Mouse (Mus musculus) cerebral cortex, adult 2 months (tissue): ENCODE data around the gene Tnrc6a.

ENCODE experiments used
- WGBS: fragments of 180-500 bp; shearing (Covaris S2); methylation state at CpG from one replicate; pipeline ENCODE4 v1.1.7; 2018; 5-methylcytosine and 5-hydroxymethylcytosine counted together

The Tnrc6a gene

GRCm38 (mm10) chr7:123191731-123192130, 68.0 kb downstream of the Tnrc6a start:
- 65% methylated on average over 5 of the region's 5 CpGs for WGBS

GRCm38 (mm10) chr7:123193201-123193600, 69.5 kb downstream of the Tnrc6a start:
- 93% methylated on average over 12 of the region's 12 CpGs for WGBS

GRCm38 (mm10) chr7:123194696-123195095, 71.0 kb downstream of the Tnrc6a start:
- 85% methylated on average over 8 of the region's 8 CpGs for WGBS

- WGBS, result 95% methylated on average over 5 of the region's 5 CpGs
These were observed 72.7 kb downstream of the Tnrc6a start for GRCm38 (mm10) chr7:123196432-123196831.

- WGBS, result 80% methylated on average over 10 of the region's 10 CpGs
These were observed 75.0 kb downstream of the Tnrc6a start for GRCm38 (mm10) chr7:123198695-123199094.

- 71% methylated on average over 3 of the region's 3 CpGs for WGBS
These were observed 75.5 kb downstream of the Tnrc6a start for GRCm38 (mm10) chr7:123199151-123199550.

GRCm38 (mm10) chr7:123199656-123200206, 76.0 kb downstream of the Tnrc6a start:
- WGBS, result 87% methylated on average over 15 of the region's 15 CpGs

- WGBS, result 76% methylated on average over 9 of the region's 9 CpGs
These were observed 77.0 kb downstream of the Tnrc6a start for GRCm38 (mm10) chr7:123200722-123201121.

DNA sequence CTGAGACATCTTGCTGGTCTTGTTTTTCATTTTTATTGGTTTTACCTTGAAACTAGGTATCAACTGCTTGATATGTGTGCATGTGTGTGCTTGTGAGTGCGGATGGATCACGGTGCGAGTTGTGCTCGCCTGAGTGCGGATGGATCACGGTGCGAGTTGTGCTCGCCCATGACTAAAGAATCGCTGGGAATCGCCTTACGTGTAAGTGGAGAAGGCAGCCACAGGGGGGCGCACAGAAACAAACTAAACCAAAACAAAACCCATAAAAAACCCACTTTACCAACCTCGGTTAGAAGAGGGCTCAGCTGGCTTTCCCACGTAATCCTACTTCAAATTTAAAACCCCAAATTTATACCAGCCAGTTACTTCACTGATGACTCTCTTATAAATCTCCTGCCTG, 81.6 kb downstream of the Tnrc6a start:
- 20% methylated on average over 14 of the region's 14 CpGs for WGBS

- 73% methylated on average over 6 of the region's 6 CpGs for WGBS
These were observed 83.9 kb downstream of the Tnrc6a start for GRCm38 (mm10) chr7:123207561-123207960.

DNA sequence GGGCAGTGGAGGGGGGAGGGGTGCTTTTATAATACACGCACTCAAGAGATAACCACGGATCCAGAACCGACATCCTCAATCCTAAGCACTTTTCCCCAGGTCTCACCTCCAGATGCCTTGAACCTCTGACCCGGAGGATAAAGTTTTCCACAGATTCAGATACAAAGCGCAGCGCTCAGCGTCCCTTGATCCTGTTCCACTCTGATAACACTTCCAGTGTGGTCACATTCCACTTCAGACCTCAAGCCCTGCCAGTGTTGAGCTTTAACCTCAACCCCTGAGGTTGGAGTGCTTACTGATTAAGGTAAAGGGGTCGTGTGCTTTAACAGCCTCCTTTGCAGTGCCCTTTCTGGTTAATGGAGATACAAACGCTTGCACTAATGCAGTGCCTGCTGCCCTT, 86.2 kb downstream of the Tnrc6a start:
- WGBS, result 90% methylated on average over 9 of the region's 9 CpGs

DNA sequence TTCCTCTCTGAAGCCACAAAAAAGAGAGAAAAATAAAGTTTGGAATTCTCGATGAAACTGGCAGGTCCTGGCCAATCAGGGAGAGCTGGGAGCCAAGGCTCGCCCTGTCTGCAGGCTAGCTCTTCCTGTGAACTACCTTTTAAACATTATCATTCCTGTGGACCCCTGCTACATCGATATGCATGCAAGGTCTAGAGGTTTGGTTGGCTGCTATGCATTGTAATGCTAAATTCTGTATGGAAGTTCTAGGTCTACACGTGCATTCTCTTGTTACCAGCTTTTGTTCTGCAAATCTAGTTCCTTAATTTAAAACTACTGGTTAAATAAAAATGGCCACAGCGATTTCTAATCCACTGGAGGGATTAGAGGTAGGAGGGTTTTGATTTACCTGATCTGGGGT, 87.8 kb downstream of the Tnrc6a start:
- 69% methylated on average over 5 of the region's 5 CpGs for WGBS

- 91% methylated on average over 5 of the region's 5 CpGs for WGBS
These were observed 88.6 kb downstream of the Tnrc6a start for GRCm38 (mm10) chr7:123212316-123212715.

DNA sequence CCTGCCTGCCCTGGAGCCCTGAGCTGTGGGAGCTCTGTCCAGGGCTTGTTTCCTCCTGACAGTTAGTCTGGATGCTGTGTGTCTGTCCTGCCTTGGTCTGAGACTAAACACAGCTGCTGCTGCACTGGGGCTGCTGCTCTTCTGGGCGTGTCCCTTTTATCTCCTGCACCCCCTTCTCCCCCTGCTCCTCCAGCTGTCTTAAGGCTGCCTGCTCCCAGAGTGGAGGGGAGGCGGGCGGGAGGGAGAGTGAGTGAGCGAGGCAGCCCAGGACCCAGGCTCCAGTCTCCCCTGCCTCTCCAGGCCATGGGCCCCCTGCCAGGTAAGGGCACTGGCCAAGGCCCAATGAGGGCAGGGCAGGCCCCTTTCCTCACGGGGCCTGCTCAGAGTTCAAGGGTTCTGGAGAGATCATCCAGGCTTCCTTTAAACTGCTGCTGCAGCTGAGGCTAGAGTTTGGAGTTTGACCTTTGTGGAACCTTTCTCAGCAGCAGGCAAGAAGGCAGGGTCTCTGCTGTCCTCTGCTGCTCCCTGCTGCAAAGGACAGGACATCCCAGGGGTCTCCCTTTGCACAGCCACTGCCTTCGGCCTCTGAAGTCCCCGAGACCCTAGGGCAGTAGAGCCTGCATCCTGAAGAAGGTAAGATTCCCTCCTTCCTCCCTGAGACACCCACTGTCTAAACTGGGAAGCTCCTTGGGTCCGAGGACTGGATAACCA, 90.8 kb downstream of the Tnrc6a start, which contains the start of gene Slc5a11:
Slc5a11 (plus strand) TSS at position 416 of the 711 bp plus-strand sequence.
- 68% methylated on average over 8 of the region's 8 CpGs for WGBS

DNA sequence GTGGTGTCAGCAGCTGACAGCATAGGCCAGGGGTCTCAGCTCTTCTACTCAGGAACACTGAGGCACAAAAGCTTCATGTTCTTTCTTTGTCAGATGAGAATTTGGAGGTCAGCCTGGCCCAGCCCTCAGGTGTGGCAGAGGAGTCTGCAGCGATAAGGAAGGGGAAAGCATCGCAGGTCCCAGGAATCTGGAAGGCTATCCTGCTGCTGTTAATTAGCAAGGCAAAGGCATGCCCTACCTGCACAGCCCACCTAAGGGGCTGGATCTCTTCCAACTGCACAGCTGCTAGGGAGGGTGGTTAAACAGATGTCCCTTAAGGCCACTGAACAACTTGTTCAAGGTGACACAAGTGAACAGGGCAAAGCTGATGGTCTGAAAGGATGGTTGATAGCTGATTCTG, 91.5 kb downstream of the Tnrc6a start:
- WGBS, result 92% methylated on average over 2 of the region's 2 CpGs

GRCm38 (mm10) chr7:123217448-123218354, 94.0 kb downstream of the Tnrc6a start:
- 87% methylated on average over 7 of the region's 7 CpGs for WGBS

DNA sequence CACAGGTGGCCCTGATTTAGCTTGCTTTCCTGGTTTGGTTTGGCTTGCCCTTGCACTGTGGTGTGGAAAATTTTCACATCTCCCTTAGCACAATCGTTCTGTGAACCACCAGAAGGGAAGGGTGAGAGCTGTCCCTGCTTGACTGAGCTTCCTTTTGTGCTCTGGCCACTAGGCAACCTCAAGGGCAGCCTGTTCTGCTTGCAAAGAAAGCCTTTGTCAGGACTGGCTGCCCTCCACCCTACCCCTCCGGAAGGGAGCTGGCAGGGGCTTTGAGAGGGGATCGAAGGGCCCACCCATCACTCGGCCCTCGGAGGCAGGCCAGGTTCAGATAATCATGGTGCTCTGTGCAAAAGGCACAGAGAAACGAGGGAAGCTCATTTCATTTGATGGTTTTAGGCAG, 94.9 kb downstream of the Tnrc6a start:
- WGBS, result 51% methylated on average over 6 of the region's 6 CpGs

DNA sequence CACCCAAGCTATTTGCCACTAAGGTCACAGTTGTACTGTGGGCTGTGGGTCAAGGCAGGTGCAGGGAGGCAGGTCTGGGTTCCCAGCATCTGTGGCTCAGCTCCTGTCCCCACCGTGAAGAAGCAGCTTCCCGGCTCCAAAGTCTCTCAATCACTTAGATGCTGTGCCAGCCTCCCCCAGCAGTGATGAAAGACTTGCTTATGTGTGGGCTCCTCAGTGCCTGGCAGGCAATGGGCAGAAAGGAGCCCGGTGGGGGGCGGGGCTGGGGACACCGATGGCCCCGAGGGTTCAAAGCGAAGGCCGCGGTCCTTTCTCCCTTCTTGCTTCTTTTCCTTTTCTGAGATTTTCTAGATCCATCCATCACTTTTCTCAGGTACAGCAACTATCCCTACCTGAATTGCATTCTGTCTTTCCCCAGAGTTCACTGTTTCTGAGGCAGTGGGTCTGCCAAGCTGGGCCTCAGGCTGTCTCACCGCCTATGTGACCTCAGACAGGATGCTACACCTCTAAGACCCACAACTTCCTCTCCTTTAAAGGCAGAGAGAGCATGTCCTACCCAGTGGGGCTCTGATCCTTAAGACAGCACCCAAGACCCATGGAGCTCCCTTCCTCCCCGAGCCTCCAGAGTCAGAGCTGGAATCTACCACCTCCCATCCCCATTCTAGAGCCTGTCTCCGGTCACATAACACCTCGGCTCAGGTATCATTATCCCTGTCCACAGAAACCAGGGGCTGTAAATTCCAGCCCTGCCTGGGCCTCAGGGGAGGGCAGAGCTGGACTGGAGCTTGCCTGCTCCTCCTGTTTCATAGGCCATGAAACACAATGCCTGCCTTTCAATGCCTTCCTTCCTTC, 96.3 kb downstream of the Tnrc6a start:
- 67% methylated on average over 13 of the region's 13 CpGs for WGBS

DNA sequence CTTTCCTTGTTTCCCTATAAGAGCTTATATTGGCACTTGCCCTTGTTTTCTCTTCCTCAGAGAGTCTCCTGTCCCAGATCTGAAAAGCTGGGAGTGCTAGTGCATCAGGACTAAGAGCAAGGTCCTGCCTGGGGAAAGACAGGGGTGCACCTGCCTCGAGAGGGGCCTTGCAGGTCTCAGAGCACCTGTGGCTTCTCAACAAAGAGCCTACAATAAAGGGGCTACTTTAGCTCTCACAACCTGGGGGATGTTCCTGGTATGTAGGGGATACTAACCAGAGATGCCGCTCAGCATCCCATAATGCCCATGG, 96.9 kb downstream of the Tnrc6a start:
- WGBS, result 61% methylated on average over 2 of the region's 2 CpGs

DNA sequence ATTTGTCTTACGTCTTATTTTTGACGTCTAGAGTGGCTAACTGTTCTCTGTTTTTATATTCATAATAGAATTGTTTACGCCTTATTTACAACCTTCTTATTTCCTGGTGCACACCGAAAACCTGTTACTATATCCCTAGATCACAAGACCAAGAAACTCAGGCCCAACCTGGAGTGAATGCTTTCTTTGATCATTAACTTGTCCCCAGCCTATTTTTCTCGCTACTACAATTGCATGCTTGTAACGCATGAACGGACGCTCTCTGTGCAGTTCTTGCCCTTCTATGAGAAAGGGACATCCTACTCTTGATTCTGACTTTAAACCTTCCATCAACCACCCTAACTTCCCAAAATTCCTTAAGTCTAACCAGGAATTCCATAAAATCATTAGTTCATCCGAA, 100.4 kb downstream of the Tnrc6a start:
- 88% methylated on average over 9 of the region's 9 CpGs for WGBS

DNA sequence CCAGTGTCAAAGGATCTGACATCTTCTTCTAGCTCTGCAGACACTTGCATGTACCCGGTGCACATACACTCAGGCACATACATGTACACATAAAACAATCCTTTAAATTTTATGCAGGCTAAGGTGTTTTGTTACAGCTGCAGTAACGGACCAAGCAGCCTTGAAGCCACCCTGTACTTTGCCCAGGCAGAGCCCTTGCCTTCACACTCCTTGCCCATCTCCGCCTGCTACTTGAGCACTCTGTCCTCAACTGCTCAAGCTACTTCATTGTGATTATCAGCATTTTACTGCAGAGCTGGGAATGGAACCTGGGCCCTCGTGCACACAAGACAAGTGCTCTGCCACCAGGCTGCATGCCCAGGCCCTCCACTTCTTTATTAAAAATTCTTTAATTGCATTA, 101.5 kb downstream of the Tnrc6a start:
- 94% methylated on average over 4 of the region's 4 CpGs for WGBS

GRCm38 (mm10) chr7:123235449-123235848, 111.8 kb downstream of the Tnrc6a start:
- 41% methylated on average over 4 of the region's 4 CpGs for WGBS
